Mouse (Mus musculus) retina, embryonic 14.5 days (tissue): ENCODE data around the gene Meox1.

Experiments
- DNase-seq: peaks from one replicate; pipeline ENCODE4 v3.0.0-alpha.2; 2015; ENCODE audit warnings: low spot score

Meox1 gene

GRCm38 (mm10) chr11:101896546-101897361 is 2.6 kb upstream of the Meox1 start:
- DNase-seq, result no peak

- DNase-seq, result no peak
These were observed 614 bp downstream of the Meox1 start for GRCm38 (mm10) chr11:101893560-101893959.

- no peak for DNase-seq
These were observed 2.7 kb downstream of the Meox1 start for GRCm38 (mm10) chr11:101891451-101891850.

DNA sequence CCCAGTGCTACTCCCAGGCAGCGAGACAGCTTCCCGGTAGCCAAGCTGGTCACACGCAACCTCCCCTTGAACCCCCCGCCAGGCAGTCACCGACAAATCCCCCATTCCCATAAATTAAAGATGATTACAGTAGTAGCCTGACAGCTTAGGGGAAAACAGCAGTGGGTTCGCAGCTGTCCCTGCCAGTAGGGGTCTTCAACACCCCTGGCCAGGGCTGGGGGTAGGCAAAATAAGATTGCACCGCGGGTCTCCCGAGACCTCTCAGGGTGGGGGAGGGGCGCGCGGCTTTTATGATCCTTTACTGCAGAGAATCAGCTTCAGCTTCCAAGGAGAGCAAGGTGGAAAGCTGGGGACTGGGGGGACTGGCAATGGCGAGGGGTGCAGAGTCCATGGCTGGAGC is 4.4 kb downstream of the Meox1 start:
- peak; percentile 67 for DNase-seq

- no peak for DNase-seq
These were observed 5.4 kb downstream of the Meox1 start for GRCm38 (mm10) chr11:101888820-101889219.

DNA sequence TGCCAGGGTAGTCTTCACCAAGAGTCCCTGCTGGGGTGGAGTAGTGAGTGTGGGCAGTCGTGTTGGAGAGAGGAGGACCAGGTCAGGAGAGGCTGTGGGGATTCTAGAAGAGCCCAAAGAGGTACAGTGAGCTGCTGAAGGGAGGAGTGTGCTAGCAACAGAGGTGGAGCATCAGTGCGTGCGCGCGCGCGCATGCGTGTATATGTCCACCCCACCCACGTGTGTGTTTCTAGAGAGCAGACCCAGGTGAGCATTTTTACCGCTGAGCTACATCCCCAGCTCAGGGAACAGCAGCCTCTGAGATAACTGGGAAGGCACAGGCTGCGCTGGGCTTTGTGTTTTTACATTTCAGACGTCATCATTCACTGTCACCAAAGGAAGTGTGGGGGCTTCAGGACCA is 7.7 kb downstream of the Meox1 start:
- DNase-seq, result no peak

- peak; percentile 37 for DNase-seq
These were observed 8.3 kb downstream of the Meox1 start for GRCm38 (mm10) chr11:101885881-101886319.

DNA sequence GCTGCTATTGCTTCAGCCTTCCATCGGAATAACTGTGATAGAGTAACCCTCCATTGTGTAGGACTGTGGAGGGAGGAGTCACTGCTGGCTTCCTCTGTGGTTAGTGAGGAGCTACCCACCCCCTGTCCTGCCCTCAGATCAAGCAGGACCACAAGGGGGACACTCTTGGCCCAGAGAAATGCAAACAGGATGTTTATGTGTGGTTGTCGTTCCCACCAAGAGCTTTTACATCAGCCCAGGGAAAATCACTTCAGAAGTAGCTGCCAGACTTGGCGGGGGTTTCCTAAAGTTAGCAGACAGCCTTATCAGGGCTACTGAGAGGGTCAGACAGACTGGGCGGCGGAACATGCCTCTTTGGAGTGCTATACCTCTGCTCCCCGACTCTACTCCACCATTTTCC is 8.9 kb downstream of the Meox1 start:
- DNase-seq, result no peak

GRCm38 (mm10) chr11:101883911-101884310 is 10.3 kb downstream of the Meox1 start:
- DNase-seq, result no peak

GRCm38 (mm10) chr11:101882500-101883290 is 11.5 kb downstream of the Meox1 start:
- no peak for DNase-seq

GRCm38 (mm10) chr11:101881604-101882071 is 12.5 kb downstream of the Meox1 start:
- peak; percentile 59 for DNase-seq

GRCm38 (mm10) chr11:101881185-101881584 is 13.0 kb downstream of the Meox1 start:
- DNase-seq, result no peak

- no peak for DNase-seq
These were observed 14.5 kb downstream of the Meox1 start for GRCm38 (mm10) chr11:101879672-101880071.

- DNase-seq, result no peak
These were observed 15.5 kb downstream of the Meox1 start for GRCm38 (mm10) chr11:101878696-101879095.

- peak; percentile 51 for DNase-seq
These were observed 19.2 kb downstream of the Meox1 start for GRCm38 (mm10) chr11:101874978-101875377.

- DNase-seq, result no peak
These were observed 20.3 kb downstream of the Meox1 start for GRCm38 (mm10) chr11:101873909-101874308.

GRCm38 (mm10) chr11:101871435-101871834 is 22.7 kb downstream of the Meox1 start:
- no peak for DNase-seq

- DNase-seq, result no peak
These were observed 24.0 kb downstream of the Meox1 start for GRCm38 (mm10) chr11:101870067-101870765.

DNA sequence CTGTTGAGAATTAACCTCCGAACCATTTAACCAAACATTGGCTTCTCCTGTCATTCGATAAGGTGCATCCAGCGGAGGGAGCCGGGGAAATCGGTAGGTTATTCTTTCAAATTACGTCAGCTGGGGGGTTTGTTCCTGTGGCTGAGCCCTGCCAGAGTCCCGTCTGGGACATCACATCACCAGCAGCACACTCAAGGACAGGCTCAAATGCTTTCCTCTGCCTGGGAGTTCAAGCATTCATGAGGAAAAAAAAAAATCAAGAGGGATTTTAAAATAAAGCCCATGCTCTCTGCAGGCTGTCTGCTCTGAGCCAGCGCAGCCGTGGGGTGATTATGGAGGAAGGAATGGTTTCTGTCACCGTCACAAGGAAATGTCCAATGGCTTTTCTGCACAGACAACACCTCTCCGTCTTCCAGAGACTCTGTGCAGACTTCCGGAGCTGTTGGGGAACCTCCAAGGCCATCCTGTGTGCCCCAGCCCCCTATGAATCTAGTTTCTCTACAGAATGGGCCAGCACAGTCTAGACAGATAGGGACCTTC is 26.6 kb downstream of the Meox1 start:
- no peak for DNase-seq

GRCm38 (mm10) chr11:101858742-101859141 is 35.4 kb downstream of the Meox1 start:
- no peak for DNase-seq

GRCm38 (mm10) chr11:101855950-101856712 is 38.0 kb downstream of the Meox1 start:
- DNase-seq, result no peak
